Mouse (Mus musculus) heart, adult 11 months (tissue): ENCODE results near the gene Anxa8.

Experiments
- DNase-seq: peaks from one replicate; pipeline ENCODE4 v3.0.0; 2022

The Anxa8 gene

DNA sequence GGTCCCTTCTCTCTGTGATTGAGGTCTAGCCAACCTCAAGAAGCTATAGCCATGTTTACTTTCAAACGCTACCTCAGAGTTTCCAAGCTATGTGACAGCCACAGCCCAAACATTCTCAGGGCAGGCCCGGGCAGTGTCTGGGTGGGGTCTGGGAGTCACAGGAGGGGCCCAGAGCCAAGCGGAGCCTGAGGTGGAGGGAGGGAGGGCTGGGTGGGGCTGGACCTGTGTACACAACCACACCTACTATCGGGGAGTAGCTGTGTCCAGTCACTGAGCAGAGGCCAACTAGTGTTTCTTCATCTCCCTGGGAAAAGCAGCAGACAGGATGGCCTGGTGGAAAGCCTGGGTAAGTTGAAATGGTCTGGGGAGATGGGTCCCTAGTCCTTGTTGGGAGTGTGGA is at the start of gene Anxa8:
Gene Anxa8, plus strand, starts transcription at position 251 of the 400 bp plus-strand sequence.
- DNase-seq = peak; percentile 94

DNA sequence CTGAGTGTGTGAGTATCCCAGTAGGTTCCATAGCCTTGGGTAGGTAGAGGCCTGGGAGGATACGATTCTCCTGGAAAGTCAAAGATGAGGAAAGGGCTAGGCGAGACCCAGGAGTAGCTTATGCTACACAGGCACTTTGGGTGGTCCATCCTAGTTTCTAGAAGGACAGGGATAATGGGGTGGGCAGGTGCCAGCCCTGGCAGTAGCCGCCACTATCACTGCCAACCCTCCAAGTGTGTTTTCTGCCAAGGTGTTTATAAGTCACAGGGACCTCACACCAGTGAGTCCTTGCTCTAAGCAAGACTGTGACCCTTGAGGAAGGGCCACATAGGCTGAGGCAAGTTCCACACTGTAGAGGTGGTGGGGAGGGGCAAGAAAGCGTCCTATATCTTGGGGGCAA is 44.5 kb upstream of the Anxa8 start:
- DNase-seq = peak; percentile 64

DNA sequence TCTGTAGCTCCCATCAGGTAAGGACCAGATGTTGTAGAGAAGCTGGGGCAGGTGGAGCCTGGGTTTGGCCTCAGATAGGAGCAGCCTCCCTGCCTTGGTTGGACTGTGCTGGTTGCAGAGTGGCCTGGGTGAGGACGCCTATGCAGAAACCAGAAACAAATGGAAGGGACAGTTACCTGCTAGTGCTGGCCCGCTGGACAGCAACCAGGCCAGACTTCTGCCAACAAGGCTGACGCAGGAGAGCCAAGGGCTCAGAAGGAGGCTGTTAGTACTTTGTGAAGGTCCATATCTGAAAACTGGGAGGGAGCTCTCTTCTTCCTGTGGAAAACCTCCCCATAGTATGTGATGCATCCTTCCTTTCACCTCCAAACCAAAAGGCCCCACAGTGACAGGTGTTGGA is 42.4 kb upstream of the Anxa8 start:
- peak; percentile 68 for DNase-seq

DNA sequence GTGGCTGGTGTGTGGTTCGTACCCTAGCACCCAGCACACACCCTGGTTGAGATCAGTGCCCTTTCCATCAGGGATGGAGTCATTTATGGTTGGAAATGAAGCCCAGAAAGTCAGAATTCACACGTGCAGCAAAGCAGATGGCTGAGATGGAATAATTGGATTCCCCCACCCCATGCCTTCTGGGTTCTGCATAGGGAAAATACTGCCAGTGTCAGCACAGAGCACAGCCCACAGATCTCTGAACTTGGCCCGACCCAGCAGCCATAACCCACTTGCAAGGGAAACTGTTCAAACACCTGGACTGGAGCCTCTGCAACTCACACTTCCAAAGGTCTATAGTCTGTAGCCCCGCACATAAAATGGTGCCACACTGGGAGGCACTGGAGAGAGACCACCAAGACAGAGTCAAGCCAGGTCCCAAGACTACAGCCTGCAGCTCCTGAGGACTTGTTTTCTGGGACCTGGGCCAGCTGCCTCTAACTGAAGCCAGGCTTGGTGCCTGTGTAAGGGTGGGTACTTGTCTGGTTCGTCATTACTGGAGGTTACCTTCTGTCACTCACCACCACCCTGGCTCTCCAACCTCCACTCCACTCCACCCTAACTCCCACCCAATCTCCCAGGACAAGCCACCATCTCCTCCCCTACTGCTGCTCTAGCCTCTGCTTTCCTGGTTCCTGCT is 35.5 kb upstream of the Anxa8 start:
- DNase-seq = peak; percentile 64

DNA sequence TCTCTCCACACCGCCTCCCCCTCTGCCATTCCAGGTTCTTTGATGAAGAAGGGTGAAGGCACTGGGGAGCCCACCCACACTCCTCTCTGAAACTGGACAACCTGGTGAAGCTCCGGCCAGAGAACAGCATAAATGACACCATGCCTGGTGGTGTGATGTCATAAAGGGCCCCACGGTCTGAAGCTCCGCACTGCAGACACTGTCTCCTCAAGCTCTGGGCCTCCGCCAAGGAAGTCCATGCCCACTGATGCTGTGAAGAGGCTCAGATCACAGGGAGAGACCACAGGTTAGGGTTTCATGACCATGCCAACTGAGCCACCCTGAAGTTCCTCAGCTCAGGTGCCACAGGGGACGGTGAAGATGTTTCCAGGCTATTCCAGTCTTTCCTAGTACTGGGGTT is 33.3 kb upstream of the Anxa8 start, which contains the start of gene Antxrl:
Gene Antxrl, plus strand, starts transcription at position 192 of the 400 bp plus-strand sequence.
- peak; percentile 71 for DNase-seq

DNA sequence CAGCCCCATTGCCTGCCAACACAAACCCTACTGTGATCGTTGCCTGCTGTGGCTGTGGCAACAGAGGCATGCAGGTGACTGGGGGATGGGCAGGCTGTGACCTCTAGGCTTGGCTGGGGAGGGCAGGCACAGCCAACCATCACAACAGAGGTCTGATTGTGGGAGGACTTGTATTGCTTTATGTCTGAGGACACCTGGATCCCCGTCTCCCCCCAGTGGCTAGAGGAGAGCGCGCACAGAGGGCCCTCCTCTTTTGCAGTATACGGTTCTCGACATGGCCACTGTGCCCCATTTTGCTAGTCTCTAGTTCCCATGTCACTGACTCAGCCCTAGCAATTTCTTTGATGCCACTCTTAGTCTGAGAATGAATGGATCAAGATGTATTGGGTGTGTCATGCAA is 14.1 kb upstream of the Anxa8 start:
- DNase-seq = no peak

DNA sequence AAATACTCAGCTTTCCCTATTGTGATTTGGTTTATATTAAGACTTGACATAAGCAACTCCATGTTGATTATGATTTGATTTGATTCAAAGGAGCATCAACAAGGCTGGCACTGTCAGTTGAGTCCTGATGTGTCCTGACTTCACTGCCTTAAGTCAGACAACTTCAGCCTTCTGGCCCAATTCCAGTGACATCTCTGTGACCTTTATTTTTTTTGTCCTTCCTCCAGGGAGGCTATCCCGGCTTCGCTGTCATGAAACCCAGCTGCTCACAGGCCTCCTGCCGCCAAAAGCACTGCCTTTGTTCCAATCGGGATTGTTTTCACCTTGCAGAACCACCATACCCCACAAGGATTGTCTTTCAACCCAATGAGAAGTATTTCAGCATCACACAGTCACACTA is 10.4 kb upstream of the Anxa8 start:
- no peak for DNase-seq

DNA sequence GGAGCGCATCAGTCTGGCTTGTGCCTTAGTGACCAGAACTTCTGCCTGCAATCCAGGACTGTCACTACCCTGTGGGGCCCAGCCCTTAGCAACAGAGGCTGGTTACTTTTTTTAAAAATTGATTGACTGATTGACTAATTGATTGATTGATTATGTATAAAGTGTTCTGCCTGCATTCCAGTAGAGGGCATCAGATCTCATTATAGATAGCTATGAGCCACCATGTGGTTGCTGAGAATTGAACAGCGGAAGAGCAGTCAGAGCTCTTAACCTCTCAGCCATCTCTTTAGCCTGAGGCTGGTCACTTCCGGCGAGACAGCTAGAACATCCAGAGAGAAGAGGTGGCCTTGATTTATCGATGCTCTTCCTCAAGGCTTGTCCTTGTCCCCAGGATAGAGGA is 8.6 kb upstream of the Anxa8 start:
- no peak for DNase-seq

DNA sequence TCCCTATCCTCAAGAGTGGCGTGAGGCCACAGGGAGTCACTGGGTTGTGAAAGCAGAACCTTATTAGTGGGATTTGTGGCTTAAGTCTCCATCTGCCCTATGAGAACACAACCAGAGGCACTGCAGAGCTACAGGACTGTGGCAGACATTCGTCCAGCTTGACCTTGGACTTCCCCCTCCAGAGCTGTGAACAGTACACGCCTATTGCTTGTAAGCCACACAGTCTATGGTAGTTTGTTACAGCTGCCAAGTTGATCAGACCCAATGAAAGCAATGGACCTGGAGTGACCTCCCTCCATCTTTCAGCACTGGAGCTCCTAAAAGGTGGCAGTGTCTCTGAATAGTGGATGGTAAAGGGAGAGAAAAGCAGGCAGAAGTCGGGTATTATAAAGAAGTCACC is 7.5 kb upstream of the Anxa8 start:
- no peak for DNase-seq

DNA sequence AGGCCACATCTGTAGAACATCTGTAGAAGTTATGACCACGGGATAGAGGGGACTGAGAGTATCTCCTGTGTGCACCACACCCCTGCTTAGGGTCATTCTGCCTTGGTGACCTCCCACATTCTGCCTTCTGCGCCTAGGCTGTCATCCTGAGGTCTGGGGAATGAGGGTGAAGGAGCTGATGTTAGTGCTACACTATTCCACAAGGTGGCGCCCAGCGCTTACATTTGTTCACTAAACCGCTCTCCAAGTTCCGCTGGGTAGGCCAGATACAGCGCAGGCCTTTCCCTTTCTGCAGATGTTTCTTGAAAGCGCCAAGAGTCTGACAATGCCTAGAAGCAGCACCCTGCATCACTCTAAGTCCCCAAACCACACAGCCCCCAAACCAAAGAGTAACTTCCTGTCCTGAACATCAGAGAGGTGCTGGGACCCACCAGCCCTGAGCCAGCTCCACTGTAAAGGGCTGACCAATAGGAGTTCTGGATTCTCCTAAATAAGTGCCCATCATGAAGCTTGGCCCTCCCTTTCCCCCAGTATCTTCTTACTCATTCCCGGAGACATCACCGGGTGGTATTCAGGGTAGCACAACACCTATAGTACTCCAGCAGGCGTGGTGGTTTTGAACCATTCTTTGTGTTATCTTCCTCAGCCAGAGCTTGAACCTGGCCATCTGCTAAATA is 5.3 kb upstream of the Anxa8 start:
- peak; percentile 94 for DNase-seq

DNA sequence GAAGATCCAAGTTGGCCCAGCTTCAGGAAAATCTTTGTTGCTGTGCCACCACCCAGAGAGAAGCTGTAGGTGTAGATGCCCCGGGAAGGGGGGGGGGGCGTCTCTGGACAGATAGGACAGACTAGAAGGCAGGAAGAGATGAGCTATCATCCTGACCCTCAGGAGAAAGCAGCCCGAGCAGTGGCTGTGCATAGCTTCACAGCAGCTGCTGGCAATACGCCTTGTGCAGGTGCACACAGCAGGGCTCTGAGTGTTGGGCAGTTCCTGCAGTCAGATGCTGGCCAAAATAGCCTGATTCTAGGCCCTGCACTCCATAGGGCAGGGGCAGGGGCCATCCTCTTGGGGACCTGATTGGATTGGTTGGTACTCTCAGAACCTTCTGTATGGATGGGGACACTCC is 1.0 kb downstream of the Anxa8 start:
- DNase-seq = no peak

DNA sequence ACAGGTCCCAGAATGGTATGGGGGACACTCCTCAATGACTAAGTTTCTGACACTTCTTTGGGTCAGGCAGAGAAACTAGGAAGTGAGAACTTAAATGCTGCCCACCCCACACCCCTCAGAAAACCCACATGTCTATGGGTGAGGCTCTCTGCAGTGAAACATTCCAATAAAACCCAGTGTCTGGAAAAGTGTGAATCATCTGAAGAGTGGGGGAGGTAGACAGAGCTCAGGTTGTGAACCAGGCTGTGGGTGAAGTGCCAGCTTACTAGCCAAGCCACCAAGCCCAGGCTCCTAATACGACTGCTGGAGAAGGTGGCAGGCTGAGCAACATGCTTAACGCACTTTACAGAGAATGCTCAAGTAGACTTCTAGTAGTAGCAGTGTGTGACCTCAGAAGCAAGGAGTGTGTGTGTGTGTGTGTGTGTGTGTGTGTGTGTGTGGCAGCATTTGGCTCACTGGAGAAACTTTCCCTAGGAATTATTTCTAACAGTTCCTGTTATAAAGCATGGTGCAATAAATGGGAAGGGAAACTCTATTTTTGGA is 2.1 kb downstream of the Anxa8 start:
- DNase-seq = no peak

DNA sequence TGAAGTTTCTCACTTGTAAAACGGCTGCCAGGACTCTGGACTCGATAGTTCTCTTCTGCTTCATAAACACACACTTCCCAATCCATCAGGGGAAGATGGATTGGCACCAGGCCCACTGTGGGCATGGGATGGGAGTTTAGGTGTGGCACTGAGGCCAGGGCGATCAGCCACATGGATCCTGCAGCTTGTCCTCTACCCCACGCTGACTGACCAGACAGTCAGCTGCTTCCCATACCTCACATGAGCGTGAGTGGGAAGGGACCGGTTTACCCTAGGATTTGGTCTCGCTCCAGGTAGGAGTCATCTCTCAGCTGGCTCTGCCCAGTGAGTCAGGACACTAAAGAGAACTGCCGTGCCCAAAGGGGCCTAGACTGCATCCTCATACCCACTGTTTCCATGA is 4.0 kb downstream of the Anxa8 start:
- DNase-seq = no peak

DNA sequence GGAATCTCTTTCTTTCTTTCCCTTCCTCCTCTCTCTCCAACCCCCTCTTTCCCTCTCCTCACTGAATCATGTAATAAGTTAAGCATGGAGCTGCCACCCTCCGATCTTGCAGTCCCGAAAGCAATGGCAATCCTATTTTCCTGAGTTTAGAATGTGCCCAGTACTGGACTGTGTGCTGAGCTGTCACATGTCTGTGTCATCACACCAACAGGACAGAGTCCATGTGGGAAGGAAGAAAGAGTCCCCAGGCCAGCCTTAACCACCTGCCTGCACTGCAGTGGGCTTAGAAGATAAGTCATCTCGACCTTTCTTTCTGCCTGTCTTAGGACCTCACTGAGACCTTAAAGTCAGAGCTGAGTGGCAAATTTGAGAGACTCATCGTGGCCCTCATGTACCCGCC is 5.7 kb downstream of the Anxa8 start:
- DNase-seq = peak; percentile 49

DNA sequence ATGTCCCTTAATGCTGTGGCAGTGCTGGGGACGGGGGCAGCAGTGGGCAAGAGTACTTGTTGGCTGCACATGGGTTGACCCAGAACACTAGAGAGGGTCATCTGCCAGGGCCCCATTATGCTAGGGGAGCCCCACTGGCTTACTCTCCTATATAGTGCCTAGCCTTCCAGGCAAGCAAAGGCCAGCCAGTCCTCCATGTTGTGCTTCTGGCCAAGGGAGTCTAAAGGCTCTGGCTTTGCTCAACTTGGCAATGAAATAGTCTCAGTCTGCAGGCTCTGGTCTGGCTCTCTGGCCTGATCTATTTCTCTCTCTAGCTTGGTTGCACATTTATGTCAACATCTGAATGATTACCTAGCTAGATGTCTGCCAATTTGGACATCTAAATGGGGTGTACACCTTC is 7.1 kb downstream of the Anxa8 start:
- DNase-seq = peak; percentile 74

DNA sequence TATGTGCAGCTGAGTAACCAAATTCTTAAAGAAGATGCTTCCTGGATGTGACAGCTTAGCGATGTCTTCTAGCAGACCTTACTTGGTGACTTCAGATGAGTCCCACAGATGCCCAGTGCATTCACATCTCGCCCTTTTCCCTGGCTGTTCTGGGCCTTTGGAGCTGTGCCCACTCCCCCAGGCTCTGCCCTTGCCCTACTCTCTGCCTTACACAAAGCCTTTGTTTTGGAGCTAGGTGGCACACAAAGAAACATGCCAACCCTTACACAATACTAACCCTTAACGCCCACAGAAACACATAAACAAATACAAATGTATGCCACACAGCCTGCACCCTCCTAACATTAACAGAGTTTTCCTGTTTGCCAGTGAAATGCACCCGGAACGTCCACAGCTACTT is 10.4 kb downstream of the Anxa8 start:
- no peak for DNase-seq

DNA sequence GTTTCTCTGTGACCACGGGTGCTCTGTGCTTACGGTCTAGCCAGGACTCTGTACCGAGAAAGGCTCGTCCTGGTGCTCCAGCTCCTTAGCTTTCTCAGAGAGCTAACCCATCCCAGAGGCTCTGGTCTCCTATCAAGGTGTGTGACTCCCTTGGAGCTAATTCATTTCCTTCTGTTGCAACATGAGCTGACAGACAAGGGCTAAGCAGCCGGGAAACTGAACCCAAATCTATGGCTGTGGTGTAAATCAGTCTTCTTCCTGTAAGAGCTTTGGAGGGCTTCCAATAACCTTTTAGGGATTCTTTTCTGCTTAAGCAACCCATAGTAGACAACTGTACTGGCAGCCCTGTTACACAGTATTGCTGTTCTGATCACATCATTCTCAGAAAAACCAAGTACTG is 16.8 kb downstream of the Anxa8 start, which contains the start of gene A630023A22Rik:
Gene A630023A22Rik, minus strand, starts transcription at position 154 of the 400 bp plus-strand sequence.
- DNase-seq = peak; percentile 48

DNA sequence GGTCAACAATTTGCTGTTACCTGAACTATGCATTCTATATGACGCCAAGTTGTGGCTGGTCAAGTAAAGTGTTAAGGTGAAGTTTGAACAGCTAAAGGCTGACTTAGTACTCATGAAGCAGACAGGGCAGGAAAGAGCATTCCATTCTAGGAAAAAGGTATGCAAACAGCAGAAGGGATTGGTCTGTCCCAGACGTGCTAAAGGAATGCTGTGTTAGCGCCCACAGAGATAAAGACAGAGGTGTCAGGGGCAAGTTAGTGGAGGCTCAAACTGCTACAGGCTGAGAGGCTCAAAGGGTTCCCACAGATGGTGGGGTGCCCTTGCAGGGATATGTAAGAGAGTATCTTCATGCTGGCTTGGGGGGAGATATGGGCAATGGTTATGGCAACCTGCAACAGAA is 18.1 kb downstream of the Anxa8 start:
- no peak for DNase-seq

DNA sequence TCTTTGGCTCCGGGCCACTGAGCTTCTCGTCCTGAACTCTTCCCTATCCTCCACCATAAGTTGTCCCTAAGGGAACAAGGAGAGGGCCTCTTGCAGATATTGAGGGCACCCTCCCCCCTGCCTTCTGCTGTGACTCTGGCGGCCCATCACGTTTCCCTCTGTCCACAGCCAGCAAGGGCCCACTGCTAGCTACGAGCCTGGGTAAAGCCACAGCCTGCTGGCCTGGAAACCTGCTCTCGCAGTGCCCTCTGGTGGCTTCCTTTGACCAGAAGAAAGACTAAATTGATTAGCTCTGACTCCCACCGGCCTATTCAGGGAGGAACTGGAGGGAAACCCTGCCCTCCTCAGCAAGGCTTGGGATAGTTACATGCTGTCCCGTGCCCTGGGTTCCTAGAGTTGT is 19.1 kb downstream of the Anxa8 start:
- DNase-seq = peak; percentile 97

DNA sequence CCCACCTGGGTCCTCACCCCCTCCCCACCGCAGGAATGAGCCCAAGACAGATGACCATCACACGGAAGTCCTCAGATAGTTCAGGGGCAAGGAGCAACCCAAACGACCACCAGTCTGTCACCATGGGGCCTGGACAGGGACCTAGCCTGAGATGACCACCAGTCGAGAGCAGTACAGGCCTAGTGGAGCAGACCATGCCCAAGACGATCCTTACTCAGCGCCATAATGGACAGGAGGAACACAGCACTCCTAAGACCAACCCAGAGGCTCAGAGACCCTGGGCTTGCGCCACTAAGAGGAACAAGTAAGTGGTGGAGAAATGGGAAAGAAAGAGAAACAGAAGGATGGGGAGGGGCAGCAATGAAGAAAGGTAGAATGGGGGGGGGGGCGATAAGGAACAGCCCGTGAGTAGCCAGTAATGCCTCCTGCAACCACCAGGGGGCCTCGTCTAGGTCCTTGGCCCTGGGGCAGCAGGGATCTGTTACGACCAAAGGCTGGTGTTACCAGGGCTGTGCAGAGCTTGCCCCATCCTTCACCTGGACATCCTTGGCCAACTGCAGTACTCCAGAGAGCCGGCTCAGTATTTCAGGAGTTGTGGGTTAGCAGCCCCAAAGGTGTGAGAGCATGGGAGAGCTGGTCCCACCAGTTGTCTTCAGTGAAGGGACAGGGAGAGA is 20.7 kb downstream of the Anxa8 start:
- DNase-seq = peak; percentile 91

DNA sequence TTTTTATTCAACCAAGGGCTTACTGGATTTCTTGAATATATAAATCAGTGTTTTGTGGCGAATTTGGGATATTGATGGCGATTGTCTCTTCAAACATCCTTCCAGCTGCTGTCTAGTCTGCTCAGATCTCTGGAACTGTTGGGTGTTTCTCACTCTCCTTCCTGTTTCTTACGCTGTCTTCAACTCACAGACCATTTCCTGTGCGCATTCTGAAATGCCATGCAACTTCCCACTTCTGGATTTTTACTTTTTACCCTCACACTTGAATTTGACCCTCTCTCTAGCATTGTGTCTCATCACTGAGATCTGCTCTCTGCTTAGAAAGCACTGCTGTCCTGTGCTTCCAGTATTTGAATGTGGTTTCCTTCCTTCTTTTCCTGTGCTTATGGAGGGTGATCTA is 21.8 kb downstream of the Anxa8 start:
- DNase-seq = peak; percentile 64

DNA sequence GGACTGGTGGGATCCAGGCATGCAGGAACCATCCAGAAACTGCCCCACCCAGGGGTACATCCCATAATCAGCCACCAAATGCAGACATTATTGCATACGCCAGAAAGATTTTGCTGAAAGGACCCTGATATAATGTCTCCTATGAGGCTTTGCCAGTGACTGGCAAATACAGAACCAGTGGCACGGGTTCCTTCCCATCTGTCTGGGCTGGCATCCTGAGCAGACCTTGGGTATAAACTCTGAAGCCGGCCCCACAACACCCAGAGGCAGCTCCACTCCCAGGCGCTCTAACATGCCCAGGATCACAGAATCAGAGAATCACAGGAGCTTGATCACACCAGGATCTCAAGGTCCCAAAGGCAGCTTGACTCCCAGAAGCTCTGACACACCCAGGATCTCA is 28.5 kb downstream of the Anxa8 start:
- peak; percentile 48 for DNase-seq

DNA sequence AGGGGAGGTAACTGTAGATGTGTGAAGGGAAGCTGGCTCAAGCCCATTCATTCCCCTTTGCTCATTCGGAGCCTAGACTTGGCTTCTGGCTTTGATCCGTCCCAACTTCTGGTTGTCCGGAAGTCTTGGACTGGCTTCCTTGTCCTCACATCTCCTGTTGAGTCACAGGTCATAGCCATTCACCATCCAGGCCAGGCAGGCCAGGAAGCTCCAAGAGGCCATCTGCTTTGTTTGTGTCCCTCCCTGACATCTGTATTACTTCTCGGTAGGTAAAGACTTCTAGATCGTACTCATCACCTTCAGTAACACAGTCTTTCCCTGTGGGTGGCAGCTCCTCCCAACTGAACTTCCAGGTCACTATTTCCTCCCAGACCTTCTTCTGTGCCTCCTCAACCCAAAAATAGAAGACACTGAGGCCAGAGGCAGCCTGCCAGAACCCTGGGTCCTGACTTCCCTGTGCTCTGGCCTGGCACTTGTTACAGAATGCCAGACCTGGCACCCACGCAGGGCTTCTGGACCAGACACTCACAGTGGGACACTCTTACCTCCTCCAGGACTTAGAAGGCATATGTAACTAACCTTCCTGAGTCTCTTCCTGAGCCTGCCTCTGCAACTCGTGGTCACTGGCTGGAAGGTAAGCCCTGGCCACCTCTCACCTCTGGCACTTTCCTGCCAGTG is 33.4 kb downstream of the Anxa8 start:
- peak; percentile 90 for DNase-seq
